Mouse (Mus musculus): ENCODE measurements at regions not wholly inside any gene's neighbourhood (a gene's known extent, or its start where the extent isn't known, plus 50 kb on each side); places are given as distances from the start of the nearest gene placed in this dataset.

DNA sequence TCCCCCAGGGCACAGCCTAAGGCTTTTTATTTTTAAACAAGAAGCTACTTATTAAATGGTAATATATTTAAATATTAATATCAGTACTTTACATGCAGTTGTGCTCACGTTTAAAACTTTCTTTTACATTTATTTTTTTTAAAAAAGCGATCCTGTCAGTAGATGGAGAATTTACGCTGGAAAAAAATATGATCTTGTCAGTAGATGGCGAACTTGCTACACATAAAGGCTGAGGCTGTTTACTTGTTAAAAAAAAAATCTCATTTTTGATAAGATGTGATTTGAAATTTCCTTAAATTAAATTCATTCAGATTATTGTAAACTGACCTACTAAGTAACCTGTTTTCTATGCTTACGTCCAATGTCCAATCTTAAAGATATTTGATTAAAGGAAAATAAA, 441.7 kb upstream of the BB014433 start:
- no peak for DNase-seq (ENCODE audit: low spot score)

DNA sequence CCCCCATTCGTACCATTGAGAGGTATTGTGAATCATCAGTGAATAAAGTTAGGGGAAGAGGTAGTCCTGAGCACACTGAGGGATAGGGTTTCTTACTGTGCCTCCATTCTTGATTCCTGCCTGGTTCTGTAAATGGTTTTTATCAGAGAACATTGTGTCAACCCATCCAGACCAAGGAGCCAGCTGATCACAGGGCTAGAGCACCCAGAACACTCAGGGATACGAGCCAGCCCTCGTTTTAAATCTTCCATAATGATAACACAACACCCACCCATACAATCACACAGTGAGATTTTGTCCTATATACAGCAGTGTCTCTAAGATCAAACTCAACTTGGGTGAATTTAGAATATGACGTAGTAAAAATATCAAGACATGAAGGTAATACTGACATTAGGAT, 424.7 kb upstream of the BB014433 start:
- DNase-seq (ENCODE audit: low spot score), result no peak

DNA sequence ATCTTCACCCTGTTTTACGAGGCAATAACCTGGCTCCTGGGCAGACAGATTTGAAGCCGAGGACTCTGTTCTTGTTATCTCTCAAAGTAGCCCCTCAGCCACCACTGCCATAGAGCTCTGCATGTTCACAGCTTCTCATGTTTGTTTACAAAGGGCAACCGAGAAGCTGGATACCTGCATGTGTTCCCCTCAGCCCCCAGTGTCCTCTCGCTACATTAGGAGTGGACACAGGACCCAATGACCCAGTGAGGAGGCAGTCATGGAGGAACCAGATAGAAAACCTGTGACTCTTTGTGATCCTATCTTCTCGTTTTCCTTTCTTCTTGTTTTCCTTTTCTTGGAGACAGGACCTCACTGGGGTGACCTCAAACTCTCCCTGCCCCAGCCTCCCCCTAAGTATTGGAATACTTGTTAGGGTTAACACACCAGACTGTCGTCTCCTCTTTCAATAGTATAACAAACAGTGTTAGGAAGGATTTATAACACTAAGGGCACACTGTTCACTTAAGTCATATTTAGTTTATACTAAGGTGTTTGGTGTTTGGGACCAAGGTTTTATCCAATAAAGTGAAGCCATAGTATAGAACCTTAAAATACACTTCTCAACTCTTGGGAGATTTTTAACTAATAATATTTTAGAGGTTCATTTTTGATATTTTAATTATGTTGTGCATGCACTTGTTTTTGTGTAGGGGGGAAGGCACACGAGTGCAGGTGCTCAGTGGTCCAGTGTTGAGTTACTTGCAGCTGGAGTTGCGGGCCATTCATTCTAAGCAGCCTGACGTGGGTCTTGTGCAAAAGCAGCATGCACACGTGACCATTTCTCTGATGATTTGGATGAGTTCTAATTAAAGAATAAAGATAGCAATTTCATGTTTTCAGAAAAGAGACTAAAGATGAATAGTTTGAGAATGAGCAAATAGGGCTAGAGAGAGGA, 422.9 kb upstream of the BB014433 start:
- DNase-seq (ENCODE audit: low spot score), result no peak

DNA sequence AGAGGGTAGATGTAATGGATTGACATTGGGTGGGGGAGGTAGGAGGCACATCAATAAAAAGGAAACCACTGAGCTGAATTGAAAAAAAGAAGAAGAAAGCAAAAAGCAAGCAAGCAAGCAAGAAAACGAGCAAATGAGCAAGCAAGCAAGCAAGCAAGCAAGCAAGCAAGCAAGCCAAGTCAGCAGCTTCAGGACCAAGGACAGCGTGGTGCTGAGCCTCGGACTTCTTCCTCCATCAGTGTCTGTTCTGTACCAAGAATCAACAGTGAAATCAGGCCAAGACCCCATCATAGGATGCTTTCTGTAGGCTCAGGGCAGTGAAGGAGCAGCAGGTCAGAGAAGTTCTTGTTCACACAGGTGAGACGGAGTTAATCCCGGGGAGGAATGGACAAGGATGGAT, 392.7 kb upstream of the BB014433 start:
- peak; percentile 5 for DNase-seq (ENCODE audit: low spot score)

DNA sequence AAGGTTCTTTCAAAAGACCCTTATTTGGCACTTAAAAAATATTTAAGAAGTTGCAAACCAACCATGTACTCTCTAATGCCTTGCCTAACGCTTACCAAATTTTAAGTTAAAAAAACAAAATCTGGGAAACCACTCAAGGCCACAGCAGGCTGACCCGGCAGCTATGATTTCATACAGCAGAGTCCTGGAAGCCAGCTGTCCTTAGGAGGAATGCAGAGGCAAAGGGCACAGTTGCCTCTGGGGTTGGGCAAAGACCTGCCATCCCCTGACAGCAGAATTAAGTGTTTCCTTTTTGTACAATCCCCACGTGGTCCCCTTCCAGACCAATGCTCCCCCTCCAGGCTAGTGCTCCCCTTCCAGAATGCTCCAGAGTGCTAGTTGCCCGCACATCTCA, 348.8 kb upstream of the BB014433 start:
- DNase-seq (ENCODE audit: low spot score), result no peak

DNA sequence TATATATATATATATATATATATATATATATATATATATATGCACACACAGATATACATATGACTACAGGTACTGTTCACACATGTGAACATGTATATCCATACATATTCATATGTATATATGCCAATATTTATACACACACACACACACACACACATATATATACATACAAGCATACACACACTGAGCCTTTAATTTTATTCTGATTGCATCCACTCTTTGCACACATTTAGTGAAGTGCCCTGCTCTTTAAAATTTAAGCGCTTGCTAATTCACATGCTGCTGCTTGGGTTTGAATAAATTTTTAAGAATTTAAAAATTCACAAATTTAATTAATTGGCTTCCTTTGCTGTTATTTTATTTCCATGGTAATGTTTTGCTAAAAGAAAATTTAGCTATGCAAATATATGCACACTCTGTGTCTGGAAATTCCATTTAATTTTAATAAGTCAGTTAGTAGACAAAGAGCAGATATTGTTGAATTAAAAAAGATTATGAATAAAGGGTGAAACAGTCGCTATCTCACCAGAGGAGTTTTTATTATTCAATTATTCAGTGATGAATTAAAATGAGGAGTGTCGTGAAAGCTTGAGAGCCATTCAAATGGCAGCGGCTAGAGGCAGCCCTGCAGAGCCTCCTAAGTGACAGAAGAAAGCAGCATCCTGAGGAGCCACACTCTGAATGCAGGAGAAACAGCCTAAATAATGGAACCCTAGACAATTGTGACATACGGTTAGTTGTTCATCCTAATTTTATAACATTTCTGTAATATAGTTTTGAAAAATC, 348.3 kb upstream of the BB014433 start:
- DNase-seq (ENCODE audit: low spot score), result no peak

DNA sequence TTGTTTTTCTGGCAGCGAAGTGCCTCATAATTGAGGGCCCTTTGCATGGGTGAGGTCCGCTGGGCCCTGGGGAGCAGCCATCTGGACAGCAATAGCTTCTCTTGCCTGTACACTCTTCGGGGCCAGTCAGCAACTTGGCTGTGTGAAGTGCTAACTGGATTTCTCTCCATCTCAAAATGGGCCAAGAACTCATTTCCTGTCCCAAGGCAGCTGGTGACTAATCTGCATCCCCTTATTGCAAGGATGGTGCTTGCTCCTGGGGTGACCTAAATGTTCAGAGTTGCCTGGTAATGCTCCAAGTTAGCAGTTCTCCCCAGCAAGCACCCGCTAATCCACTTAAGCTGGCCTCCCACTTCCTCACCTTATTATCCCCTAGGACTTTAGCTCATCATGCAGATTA, 346.2 kb upstream of the BB014433 start:
- no peak for DNase-seq (ENCODE audit: low spot score)

DNA sequence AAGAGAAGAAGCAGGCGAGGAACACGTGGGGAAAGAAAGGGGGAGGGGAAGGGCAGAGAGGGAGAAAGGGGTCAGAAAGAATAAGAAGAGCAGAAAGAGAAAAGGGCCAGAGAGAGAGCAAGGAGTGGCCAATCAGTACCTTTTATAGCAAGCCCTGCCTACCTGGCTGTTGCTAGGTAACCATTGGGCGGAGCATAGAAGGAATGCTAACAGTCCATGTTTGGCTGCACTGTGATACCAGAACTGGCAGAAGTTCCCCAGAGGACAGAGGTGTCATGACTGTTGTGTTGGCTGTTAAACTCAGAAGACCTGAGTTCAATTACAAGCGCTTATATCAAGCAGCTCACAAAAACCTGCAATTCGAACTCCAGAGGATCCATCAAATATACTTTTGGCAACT, 342.9 kb upstream of the BB014433 start:
- DNase-seq (ENCODE audit: low spot score), result no peak

DNA sequence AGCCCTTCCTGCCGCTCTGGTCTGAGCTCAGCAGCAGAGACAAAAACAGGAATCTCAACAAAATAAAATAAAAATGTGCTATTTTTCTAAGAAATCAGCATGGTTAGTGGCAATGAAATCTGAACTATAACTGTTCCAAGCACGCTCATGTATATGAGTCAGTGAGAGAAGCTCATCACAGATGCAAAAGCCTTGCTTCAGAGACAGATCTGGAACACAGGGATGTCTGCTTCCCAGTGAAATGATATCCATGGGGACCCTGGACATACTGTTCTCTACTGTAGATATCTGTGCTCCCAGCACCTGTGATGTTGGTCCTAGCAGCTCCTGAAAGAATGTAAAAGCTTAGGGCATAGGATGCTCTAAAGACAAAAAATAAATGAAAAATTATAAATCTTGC, 321.2 kb upstream of the BB014433 start:
- no peak for DNase-seq (ENCODE audit: low spot score)

DNA sequence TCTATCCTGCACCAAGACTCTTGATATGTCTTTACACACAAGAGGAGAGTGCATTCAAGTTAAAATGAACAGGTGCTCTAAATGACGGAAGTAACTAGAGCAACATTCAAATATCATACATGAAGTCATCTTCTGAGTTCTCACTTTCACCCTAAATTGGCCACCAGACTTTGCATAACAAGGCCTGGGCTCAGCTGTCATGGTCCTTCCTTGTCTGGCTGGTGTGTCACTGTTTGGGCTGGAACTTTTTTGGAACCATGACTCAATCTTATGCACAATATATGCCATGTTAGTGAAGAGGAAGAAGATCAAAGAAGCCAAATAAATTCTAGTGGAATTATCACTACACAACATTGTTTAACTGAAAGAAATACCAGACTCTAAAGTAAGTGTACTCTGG, 318.7 kb upstream of the BB014433 start:
- no peak for DNase-seq (ENCODE audit: low spot score)

DNA sequence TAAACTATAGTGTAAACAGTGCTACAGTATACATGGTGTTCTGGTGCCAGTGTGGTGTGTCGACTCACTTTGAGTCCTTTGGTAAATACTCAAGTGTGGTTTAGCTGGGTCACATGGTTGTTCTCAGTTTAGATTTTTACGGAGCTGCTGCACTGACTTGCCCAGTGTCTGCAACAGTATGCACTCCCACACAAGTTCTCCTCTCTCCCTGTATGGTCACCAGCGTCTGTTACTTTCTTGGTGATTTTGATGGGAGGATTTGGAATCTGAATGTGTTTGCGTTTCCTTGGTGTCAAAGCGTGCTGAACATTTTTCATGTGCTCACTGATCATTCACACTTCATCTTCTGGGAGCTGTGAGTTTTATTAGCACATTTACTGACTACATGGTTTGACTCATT, 298.3 kb upstream of the BB014433 start:
- no peak for DNase-seq (ENCODE audit: low spot score)

DNA sequence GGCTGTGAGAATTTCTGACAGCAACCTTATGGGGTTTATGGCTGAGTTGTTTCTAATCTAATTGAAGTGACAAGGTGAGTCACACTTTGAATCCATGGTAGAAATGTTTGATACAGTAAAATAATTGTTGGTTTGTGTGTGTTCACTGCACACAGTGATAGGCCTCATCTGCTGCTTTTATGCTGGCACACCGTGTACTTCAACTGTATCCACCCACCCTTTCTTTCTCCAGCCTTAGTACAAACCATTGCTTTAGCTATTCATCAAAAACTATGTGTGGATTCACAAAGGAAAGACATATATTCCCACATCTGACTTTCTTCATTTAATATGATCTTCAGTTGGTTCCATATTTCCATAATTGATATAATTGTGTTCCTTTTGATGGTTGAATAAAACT, 297.7 kb upstream of the BB014433 start:
- no peak for DNase-seq (ENCODE audit: low spot score)

DNA sequence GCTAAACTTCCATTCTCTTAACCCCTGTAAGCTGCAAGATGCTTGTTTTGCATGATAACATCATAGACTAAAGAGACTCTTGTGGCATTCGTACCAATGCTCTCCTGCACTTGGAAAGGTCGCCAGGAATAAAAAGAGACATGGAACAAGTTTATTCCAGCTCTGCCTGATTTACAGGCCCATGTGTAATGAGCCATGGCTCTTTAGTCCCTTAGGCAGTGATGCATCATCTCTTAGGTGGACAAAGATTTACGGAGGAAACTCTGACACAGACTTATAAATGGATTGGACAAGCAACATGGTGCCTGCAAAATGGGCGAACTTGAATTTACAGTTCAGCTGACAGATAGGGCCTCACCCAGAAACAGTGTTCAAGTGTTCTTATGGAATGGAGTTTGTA, 288.7 kb upstream of the BB014433 start:
- DNase-seq (ENCODE audit: low spot score), result no peak

DNA sequence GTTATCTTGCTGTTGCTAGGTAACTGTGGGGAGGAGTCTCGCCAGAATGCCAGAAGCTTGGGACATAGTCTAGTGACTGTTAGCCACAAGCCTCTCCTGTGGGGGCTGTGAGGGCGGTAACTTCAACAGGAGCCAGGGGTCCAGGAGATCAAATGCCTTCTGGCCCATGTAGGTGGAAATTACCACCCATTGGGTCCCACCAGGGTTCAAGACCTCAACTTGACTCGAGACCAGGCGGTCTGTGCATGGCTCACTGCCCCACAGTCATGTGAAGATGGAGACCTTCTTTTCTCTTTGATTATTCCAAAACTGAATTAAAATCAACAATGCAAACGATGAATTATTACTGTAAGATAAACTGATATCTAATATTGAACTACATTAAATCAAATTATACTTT, 281.4 kb upstream of the BB014433 start:
- no peak for DNase-seq (ENCODE audit: low spot score)

DNA sequence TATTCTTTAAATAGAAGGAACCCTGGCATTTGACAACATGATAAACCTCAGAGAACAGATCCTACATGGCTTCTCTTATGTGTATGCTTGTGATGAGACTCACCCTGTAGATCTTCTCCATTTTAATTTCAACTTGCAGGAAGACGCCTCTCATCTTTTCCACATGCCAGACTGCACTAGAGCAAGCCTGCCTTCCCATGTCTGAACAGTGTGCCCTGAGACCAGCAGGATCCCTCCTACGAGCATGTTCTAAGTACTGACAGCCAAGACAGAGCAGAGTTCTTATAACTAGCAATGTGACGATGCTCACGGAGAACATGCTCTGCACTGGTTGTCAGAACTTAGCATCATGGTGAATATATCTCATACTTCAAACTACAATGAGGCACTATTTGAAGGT, 277.5 kb upstream of the BB014433 start:
- no peak for DNase-seq (ENCODE audit: low spot score)

DNA sequence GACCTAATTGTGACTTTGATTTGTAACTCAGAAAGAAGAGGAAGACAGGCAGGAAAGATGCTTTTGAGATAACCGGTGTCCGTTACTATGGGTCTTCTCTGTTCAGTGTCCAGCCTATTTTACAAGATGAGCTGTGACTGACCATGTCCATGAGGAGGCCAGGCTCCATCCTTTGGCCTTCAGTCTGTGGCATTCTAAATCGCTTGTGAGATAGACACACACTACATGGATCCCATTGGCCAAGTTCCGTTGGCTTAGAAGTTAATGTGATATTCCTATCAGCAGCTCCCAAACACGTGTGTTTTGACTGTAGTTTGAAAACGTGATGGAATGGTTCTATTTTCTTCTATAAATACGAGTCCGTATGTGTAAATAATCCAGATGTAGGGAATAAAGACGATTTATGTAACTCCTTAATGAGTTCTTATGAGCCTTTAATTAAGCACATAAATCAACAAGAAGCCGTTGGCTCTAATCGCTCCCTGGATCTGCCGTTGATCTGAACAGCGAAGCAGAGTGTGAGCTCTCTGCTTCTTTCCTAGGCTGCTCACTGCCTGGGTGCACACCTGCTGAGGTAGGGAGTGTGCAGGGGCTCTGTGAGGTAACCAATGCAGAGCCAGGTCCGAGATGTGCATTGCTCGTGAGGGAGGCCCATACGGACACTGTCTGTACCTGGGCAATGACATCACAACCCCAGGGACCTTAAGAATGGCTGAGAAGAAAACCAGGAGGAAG, 272.4 kb upstream of the BB014433 start:
- DNase-seq (ENCODE audit: low spot score), result no peak

DNA sequence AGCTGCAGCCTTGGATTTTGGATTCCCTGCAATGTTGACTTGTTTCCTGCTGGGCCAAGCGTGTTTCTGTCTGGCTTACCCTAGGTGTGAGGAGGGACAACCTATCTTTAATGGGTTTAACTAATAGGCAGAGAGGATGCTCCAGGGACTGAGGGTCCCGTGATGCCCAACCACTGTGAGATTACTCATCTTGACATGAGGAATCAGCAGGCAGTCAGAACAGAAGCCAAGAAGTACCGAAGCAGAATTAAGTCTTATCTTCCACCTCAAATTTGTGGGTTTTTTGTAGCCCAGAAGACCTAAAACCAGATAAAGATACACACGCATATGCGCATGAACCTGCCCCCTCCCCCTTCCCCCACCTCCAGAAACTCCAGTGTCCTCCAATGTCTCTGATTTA, 267.6 kb upstream of the BB014433 start:
- DNase-seq (ENCODE audit: low spot score), result no peak

DNA sequence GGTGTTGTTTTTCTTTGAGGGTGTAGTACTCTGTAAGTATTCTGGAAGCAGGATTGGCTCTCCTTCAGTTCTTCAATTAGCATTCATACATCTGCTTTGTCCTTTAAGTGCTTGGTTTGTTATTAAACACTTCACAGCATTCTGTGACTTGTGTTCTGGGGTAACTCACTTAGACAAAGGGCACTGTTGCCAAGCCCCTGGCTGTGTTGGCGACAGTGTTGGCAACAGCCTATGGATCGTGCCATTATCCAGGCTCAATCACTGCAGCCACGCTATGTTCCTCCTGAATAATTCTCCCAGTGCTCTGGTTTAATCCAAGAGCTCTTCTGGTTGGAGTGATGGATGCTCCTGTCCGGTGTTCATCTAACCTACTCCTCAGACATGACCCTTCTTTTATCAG, 265.6 kb upstream of the BB014433 start:
- no peak for DNase-seq (ENCODE audit: low spot score)

DNA sequence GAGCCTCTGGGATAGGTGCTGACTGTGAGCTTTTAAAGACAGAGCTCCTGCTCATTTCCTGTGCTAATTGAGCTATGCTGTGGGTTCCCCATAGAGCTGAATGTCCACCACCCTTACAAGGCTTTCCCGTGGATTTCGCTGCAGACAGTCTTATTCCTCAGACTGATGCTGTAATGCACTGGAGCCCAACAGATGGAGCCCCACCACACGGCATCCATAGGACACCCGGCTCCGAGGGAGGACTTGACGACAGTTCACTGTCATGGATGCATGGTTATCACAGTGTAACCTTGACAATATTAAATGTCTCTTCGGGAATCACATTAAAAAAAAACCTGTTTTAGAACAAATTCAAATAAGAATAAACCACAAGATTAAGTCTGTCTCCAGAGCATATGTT, 265.2 kb upstream of the BB014433 start:
- DNase-seq (ENCODE audit: low spot score), result no peak

DNA sequence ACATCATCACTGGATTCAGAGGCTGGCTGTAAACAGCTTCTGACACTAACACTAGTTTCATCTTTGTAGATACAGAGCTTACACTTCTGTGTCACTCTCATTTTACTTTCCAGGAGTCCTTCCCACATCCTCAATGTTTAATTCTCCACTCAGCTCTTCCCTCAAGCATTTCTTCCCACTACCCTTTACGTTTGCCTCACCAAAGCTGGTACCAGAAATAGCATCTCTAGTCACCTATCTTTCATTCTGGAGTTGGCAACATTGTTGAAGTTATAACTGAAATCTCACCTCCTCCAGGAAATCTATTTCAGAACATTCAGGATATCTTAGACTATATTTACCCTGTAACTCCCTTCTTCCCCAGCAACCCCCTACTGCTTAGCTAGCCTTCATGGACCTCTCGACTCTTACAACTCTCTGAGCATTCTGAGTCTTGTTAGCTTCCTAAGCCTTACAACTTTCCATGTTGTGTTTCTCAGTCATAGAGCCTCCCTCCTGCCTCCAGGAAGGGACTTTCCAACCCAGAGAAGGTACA, 258.3 kb upstream of the BB014433 start:
- no peak for DNase-seq (ENCODE audit: low spot score)

DNA sequence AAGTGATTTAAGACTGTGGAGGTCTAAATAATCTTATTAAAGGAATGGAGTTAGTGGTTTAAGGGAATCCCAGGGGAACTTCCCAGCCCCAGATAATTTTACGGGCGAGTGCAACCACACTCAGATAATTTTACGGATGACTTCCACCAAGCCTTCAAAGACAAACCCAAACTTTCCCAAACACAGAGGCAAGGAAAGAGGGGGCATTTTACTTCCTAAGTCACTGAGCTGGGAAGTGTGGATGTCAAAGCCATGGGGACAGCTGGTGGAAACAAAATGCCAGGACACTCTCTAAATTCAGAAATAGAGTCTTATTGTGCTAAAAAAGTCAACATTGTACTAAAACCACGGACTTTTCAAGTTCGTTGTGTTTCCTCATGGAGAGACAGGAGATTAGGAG, 227.9 kb upstream of the BB014433 start:
- no peak for DNase-seq (ENCODE audit: low spot score)

DNA sequence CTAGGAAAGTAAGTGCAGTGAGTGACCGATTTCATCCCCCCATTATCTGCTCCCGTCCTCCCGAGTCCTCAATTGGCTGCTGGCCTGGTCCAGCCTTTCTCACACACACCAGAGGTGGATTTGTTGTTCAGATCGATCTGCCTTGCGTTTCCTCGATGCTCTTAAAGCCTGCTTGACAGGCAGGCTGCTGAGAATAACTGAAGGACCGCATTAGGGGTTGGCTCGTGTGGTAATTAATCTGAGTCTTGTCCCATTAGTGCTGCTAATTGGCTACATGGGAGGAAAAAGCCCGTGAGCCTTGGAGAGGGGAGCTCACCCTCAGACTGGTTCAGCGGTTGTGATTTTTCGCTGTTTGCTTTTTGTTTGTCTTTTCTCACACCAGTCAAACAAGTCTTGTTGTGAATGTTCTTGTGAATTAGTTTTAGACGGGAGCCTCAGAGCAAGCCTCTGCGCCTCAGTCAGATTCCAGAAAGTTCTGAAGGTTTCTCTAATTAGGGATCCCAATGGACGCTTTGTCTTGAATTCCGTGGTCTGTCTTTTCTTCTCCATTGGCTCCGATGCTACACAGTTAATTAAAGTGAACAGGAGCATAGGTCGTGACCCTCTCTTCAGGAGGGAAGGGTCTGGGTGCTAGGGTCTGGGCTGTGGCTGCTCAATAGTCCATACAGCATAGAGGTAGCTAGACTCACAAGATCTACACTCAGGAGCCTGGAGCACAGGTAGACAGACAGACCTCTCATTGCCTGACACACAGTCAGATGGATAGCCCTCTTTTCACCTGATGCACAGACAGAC, 226.1 kb upstream of the BB014433 start:
- no peak for DNase-seq (ENCODE audit: low spot score)

All from ovary, postnatal 10 days (tissue).